Mouse (Mus musculus): ENCODE data around the gene Hk3.

Gene Hk3

DNA sequence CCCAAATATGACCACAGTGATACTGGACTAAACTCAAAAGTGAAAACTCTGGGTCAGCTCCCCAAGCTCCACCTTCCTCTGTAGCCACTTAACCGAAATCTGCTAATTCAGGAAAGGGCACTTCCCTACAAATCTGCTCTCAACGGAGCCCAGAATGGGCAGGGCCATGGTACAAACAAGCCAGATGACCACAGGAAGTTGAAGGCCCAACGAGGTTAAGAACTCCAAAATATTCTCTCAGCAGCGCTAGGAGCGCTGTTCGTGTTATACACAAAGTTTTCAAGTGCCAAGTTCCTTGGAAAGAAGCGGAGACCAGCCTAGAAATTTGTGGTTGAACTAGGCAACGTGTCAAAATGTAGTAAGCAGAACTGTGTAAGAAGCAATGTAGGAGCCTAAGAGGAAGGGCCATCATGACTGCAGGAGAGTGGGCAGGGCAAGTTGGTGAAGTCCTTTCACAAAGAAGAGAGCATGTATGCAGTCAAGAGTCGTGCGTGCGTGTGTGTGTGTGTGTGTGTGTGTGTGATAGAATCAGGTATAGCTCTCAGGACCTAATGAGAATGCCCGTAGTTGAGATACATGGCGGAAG lies at the start of gene Hk3:
Gene Hk3, minus strand, starts transcription at position 192 of the 586 bp plus-strand sequence.
- DNase-seq = peak; percentile 35 to 38

DNA sequence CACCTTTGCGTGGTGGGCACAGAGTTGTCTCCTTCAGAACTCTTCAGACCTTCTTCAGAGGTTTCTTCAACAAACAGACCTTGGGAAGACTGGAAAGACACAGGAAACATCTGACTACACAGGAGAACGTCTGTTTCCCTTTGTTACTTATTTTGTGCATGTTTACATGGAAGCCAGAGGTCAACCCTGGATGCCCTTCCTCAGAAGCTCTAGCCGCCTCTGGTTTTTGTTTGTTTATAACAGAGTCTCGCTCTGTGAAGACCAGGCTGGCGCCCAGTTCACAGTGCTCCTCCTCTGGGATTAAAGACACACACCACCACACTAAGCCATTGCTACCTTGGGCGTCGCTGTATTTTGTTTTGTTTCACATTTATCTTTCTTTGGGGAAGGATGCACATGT lies 48.5 kb upstream of the Hk3 start:
- peak; percentile 7 to 31 for DNase-seq

DNA sequence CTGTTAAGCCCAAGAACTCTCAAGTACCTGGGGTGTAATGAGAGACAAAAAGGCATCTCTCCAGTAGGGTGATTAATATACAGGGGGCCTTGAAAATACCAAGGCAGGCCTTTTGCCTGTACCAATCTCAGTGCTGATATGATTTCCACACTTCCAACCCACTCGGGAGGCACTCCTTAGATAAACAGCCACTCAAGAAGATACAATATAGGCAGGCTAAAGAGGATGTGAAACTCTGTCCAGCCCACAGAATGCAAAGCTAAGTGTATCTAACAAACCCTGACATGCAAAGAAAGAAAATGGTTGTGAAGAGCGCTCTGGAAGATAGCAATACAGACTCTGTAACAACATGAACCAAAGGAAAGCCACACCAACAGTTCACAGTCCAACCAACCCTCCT lies 42.1 kb upstream of the Hk3 start:
- DNase-seq = no peak

DNA sequence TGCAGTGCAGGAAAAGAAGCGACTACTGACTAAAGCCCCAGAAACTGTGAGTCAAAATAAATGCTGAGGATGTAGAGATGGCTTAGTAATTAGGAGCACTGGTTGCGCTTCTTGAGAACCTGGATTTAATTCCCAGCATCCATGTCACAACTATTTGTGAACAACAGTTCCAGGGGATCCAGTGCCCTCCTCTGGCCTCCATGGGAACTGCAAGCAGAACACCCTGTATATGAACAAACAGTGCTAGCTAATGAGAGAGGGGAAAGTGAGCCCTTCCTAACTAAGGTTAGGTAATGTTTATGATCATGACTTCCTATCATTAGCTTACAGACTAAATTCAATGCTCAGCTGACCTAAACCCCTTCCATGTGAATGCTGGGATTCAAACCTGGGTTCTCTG lies 36.9 kb upstream of the Hk3 start:
- peak in 1 of 2 experiments; percentile 8 for DNase-seq

DNA sequence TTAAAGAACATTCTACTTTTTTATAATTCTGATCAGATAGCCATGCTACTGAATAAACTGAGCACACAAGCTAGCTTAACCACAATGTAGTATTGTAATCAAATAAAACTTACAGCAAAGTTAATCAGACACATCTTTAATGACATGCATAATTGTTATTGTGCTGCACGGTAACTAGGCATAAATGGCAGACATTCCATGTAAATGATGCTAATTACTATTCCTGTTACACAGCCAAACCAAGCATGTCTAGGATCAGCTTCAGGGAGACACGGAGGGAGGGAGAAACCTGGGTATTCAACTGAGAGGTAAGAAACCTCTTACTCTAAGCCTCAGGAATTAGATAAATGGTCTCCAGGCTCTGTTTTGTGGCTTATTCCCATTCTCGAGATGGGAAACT lies 26.5 kb upstream of the Hk3 start:
- no peak for DNase-seq

DNA sequence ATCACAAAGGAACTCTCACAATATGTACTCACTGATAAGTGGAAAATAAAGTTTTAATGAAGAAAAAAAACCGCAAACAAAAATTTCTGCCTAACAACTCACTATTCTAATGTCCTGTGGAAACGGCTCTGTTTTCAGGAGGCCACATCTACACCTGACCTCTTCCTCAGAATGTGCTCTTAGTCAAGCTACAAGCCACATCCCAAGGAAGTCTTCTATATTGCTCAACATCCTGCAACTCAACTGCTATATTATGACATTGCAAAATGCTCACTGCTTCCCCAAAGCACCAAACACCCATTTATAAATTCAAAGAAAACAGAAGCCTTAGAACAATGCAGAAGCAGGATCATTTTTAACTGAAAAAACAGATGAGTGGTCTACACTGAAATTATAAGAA lies 18.8 kb upstream of the Hk3 start:
- no peak for DNase-seq

DNA sequence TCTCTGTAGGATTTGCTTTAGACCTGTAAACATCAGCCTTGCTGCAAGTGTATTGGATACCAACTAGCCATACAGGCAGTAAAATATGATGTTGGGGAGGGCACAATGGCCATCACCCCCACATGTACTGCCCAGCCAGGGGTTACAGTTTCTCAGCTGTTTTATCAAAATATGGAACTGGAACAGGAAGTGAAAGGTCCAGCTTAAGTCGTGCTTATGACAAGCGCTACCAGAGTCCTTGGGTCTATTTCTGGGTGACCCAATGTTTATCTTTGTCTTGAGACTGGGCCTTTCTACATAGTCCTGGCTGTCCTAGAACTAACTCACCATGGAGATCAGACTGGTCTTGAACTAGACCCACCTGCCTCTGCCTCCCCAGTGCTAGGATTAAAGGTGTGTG lies 3.0 kb upstream of the Hk3 start:
- no peak for DNase-seq

DNA sequence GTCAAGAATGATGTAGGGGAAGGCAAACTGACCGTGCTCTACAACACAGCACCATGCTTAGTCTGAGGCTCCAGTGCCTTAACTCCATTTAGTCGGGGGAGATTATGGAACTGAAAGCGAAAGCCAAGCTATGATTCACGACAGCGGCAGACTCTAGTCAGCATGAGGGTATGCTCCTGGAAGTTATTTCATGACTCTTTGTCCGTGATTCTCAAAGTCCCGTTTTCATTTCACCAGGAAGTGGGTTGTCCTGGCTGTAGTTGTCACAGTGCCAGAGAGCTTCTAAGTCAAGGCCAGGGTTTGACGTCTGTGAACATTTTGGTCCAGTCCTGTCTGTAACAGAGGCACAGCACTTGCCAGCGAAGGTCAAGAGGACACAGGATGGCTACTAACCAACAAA lies 1.5 kb upstream of the Hk3 start:
- DNase-seq = no peak

DNA sequence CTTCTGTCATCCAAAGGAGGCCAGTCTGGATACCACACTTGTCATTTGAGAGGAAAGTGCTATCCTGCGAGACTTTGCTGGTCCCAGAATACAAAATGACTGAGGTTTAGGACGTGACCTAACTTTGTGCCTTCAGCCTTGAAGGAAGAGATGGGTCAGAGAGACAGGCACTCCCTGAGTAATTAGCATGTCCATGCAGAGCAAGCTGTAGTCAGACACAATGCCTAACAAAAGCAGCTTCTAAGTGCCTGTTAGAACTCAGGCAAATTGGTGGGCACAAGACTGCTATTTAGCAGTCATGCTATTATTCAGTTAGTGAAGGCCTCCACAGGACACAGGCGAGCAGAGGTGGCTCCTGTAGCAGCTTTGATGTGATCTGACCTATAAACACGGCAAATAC lies 1.1 kb upstream of the Hk3 start:
- no peak for DNase-seq

DNA sequence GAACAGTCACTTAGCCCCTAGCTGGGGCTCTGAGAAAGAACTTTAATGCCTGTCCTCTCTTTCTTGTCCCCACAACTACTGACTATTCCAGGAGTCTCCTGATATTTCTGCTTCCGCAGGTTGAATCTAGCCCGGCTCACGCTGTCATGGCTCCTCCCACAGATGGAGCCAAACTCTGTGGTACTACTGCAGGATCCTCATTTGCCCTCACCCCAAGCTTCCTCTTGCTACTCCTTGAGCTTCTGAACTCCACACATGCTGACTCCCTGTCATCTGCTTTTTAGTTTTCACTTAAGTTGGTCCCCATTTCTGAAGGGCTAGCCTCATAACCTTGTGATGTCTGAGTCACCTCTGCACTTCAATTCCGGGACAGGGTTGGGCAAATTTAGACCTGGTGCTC lies 1.1 kb downstream of the Hk3 start:
- DNase-seq = no peak

DNA sequence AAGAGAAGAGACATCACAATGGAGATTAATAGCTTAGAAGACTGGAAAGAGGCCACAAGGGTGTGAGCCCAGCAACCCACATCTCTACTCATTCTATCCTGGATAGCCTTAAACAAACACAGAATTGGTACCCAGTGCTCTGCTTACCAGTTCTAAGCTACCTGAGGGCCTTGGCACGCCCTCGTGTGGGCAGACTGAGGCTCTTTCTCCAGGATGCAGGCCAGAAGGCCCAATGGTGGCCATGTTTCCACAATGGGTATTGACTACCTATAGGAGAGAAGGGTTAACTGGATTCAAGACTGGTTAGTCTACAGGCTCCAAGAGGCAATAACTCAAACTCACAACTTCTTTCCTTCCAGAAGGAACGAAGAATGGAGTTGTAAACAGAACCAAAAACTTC lies 2.0 kb downstream of the Hk3 start:
- no peak for DNase-seq

DNA sequence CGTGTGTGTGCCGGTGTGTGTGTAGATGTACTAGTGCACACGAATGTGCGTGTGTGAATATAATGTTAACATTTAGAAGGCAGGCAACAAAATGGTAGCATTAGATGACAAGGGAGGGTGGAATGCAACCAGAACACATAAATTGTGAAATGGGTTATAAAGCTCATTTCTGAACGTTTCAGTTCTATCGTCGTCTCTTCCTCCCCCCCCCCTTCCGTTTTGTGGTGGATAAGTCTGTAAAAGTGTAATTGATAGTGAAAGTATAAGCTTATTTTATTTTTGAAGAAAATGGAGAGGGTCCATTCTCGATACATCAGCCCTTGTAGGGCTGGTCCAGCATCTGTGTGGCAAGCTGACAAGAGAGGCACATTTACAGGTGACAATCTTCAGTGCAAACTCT lies 2.5 kb downstream of the Hk3 start:
- no peak for DNase-seq

DNA sequence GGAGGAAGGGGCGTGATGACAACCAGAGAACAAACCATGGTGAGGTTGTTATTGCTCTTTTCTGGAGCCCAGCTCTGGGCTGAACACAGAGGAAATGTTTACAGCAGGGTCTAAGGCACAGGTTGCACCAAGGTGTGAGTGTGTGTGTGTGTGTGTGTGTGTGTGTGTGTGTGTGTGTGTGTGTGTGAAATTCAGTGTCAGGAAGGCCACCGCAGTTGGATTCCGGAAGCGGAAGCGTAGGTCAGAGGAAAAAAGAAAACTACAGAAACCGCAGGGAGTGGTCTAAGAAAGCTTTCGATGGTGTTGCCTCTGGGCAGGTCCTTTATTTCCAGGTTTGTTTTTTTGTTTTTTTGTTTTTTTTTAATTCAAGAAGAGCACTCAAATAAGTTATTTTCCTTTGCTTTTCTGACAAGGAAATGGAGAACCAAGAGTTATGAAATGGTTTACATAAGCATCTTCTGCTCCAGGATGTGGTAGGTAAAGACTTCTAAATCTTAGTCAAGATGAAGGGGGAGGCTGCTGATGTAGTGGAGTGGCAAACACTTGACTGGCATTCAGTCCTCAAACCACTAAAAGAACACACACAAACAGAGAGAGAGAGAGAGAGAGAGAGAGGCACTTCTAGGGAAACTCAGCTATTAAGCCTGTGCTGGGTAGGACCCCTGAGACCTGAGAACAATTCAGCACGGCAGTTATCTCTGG lies 3.1 kb downstream of the Hk3 start:
- DNase-seq = no peak

DNA sequence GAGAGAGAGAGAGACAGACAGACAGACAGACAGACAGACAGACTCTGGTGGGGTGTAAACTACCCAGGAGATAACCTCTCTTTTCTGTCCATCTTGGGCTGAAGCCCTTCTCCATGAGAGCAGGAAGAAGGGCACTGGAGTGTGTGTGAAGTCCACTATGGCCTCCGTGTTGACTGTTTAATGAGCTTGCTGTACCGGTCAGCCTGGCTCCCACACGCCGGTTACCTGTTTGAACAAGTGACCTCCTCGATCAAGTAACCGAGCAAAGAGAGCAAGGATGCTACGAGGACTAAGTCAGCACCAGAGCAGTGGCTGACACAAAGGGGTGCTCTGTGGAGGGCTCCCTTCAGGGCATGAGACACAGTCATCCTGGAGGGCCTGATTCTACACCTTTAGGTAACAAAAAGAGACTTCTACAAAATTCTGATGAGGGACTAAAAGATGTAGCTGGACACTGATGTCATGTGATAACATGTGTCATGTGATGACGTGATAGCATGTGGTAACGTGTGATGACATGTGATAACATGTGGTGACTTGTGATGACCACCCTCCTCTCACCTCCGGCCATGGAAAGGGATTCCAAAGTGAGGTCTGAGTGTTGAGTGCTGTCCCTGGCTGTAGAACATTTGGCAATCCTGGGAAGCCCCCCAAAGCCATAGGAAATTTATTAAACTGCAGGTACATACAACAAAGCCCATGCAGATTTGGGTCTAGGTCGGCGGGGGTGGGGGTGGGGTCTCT lies 3.9 kb downstream of the Hk3 start:
- no peak for DNase-seq

DNA sequence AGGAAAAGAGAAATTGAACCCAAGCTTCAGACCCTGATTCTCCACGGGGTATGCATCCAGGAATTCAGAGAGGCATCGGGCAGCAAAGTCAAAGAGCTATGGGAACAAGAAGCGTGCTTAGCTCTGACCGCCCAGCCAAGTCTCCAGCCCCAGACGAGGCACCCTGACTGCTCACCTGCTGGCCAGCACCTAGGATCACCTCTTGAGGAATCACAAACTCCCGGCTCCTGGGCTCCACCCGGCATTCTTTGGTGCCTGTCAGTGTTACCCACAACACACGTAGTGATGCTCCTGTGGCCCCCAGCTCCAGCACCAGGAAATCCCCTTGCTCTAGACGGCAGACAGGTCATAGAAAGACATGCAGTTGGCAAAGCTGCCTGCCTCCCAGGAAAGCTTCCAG lies 6.7 kb downstream of the Hk3 start:
- no peak for DNase-seq

DNA sequence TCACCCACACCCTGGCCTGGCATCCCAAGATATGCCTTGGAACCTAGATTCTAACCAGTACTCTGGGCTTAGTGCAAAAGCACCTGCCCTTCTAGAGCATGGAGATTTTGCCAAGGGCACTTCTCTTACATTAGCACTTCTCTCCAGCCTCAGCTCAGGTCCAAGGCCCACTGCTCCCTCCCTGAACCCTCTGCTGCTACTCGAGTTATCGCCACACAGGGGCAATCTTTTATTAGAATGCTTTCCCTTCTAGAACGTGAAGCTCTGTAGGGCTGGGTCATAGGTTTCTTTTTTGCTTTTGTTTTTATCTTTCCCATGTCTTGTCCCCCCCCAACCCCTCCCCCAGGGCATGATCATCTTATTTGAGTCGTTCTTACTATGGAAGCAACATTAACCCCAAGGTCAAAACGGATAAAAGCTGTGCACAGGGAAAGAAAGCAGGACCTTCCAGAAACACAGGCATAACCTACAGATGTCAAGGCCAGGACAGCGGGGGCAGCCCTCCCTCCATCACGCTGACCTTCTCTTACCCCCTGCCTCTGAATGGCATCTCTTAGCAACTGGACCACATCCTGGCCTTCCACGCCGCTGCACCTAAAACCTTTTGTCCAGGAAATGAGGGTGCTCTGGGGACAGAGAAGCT lies 7.4 kb downstream of the Hk3 start:
- peak in 1 of 2 experiments; percentile 11 for DNase-seq

DNA sequence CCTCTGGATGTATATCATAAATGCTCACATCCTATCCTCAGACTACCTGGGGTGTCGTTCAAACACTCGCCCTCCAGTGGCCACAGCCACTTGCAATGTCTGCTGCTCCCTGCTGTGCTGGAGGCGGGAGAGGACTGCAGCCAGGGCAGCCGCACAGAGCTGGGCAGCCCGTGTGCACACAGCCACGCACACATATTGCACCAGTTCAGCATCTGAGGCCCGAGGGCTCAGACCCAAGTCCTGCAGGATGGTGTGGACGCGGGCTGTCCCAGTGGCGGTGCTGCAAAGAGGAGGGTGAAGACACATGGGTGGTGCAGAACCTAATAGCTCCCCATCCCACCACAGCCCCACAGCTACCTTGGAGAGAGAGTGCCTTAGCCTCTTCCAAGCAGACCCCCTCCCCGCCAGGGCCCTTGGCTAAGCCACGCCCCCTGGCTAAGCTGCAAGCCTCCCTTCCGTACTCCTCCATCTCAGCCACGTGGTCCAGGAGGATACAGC lies 9.2 kb downstream of the Hk3 start:
- DNase-seq = peak in 1 of 2 experiments; percentile 19

DNA sequence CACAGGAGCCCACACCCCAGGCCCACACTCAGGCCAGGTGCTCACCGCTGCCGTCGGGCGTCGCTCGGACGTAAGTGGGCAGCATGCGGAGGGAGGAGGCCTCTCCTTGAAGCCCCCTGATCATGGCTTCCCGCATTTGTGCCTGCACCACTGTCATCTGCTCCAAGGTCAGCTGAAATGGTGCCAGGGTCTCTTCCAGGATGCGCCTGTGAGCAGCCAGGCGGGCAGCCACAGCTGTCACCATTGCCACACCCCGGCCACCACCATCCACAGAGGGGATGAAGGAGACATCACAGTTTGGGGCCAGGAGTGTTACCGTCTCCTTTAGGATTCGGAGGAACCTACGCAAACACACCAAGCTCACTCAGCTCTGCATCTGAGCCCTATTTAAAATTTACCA lies 10.1 kb downstream of the Hk3 start:
- peak in 1 of 2 experiments; percentile 17 for DNase-seq

DNA sequence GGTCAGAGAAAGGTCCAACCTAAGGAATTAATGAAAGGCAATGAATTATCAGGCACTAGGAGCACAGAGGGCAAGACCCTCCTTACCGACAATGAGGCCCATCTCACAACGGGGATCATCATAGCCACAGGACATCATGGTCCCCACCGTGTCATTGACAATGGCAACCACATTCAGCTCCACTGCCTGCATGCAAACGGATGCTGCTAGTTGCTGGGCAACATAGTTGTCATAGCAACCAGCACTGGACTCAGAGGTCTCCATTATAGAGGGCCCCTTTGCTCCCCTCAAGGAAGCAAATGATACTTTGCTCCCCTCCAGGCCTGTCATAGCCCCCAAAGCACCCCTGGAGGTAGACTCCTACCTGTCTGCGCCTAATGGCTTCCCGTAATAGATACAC lies 12.6 kb downstream of the Hk3 start:
- no peak for DNase-seq

DNA sequence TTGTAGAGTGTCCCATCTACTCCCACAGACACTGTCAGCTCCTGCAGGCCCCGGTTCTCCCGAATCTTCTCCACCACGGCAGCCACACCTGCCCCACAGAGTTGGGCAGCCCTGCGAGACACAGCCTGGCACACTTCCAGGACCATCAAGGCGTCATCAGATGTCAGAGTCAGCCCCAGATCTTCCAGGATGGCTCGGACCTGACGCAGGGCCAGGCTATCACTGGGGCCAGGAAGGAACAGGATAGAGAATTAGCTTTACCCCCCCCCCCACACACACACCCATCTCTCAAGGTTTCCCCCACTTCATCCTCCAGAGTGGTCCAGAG lies 14.8 kb downstream of the Hk3 start:
- no peak for DNase-seq

DNA sequence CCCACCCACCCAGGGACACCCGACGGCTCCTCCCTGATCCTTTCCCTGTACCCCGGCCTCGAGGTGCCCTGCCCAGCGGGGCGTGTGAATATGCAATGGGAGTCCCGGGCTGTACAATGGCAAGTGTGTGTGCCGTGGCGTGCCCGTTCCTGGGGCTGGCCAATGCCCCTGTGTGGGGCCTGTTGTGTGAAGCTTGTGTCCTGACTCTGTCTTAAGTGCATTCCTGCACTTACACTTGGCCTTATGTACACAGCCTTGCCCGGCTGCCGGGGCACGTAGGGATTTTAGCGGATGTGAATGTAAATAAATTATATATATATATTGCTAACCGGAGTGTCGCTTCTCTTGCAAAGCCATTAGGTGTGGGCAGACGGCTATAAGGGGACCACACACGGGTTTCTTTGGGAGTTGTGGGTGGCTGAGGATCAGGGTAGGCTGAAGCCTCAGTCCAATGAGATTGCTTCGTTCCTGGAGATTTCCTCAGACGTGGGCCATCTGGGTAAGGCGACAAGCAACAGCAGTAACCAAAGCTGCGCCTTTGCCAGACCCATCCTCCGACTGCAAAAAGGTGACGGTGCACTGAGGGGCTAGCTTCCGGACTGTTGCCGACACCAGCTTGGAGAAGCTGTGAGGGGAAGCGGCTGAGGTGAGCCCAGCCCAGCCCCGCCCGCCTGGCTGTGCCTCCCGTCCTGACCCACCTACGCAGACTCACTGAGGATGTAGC lies 15.3 kb downstream of the Hk3 start:
- peak in 1 of 2 experiments; percentile 43 for DNase-seq

DNA sequence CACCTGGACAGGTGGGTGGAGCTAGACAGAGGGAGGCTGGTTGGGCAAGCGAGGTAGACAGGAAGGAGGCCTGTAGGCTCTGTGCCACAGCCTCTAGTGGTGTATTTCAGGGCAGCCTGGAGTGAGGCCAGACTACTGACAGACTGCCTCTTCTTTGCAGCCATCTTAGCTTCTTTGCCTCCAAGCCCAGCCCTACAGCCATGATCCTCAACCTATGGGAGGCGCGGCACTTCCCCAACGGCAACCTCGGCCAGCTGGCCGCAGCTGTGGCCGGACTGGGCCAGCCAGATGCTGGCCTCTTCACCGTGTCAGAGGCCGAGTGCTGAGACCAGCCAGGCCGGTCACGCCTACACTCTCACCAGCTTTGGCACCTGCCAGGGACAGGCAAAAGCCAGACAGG lies 16.5 kb downstream of the Hk3 start:
- DNase-seq = peak; percentile 58 to 85

DNA sequence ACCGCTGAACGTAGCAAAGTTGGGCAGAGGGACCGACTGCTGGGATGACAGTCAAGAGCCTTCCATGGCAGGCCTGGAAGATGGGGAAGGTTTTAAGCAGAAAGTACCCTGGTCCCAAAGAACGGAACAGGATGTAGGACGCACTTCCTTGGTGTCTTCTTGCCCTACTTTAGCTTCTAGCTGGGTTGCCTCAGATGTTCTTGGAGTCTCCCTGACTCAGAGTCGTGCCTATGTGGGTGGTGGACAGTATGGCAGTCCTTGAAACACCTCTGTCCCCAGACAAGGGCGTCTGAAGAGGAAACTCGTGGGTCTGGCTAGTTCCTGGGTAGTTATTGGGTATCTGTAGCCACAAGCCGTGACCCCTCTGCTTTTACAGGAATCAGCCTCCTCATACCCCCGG lies 19.1 kb downstream of the Hk3 start:
- no peak for DNase-seq
